Mouse (Mus musculus) liver, adult 2 months (tissue): Measurements from ENCODE around the gene Dapk2. TPM values are rescaled to one million over a fixed set of nuclear protein-coding genes. Genes with fewer than 3 reads are reported as not detected.

ENCODE experiments used
- DNase-seq: peaks from one replicate; pipeline ENCODE4 v3.0.0-alpha.2; 2011; ENCODE audit warnings: low read depth, low spot score; ENCODE audit errors: extremely low read depth
- H3K27ac ChIP-seq: fragments of 200-500 bp; replicated peaks from 2 replicates; pipeline ENCODE4 v1.5.1; 2012; ENCODE audit warnings: low read depth, mild to moderate bottlenecking, control low read depth, inconsistent platforms, low read length; ENCODE audit not compliant: insufficient read depth
- H3K27me3 ChIP-seq: fragments of 200-500 bp; 2 replicates; pipeline ENCODE4 v1.6.1; 2012; ENCODE audit warnings: mild to moderate bottlenecking, moderate library complexity, low read length, inconsistent platforms; ENCODE audit not compliant: control insufficient read depth, insufficient read depth
- H3K36me3 ChIP-seq: fragments of 200-500 bp; 2 replicates; pipeline ENCODE4 v1.6.1; 2012; ENCODE audit warnings: low read length, inconsistent platforms; ENCODE audit not compliant: control insufficient read depth, insufficient read depth
- H3K4me1 ChIP-seq: fragments of 200-500 bp; 2 replicates; pipeline ENCODE4 v1.6.1; 2011; ENCODE audit warnings: low read length; ENCODE audit not compliant: control insufficient read depth, insufficient read depth
- H3K4me3 ChIP-seq: fragments of 200-500 bp; 2 replicates; pipeline ENCODE4 v1.5.1; 2011; ENCODE audit warnings: low read depth, mild to moderate bottlenecking, control low read depth, low read length, moderate library complexity; ENCODE audit not compliant: insufficient read depth
- H3K79me2 ChIP-seq: fragments of 200-500 bp; 2 replicates; pipeline ENCODE4 v1.6.1; 2012; ENCODE audit warnings: inconsistent platforms, mild to moderate bottlenecking, low read length, moderate library complexity; ENCODE audit not compliant: control insufficient read depth, insufficient read depth
- H3K9ac ChIP-seq: fragments of 200-500 bp; 2 replicates; pipeline ENCODE4 v1.6.1; 2012; ENCODE audit warnings: low read depth, mild to moderate bottlenecking, control low read depth, inconsistent platforms, low read length
- CTCF ChIP-seq: fragments of 200-500 bp; IDR thresholded peaks from 2 replicates; pipeline ENCODE4 v1.5.1; 2011; ENCODE audit warnings: low read depth, low read length, control low read depth
- POLR2A ChIP-seq: fragments of 200-500 bp; IDR thresholded peaks from 2 replicates; pipeline ENCODE4 v1.6.1; 2011; ENCODE audit warnings: low read length, control low read depth; ENCODE audit not compliant: insufficient read depth; ENCODE audit errors: extremely low read depth
- WGBS: fragments of 180-500 bp; shearing (Covaris S2); methylation state at CpG from one replicate; pipeline ENCODE4 v1.1.7; 2018; 5-methylcytosine and 5-hydroxymethylcytosine counted together
- polyA plus RNA-seq: library from polyadenylated mRNA; depleted of rRNA; stranded (reverse); fragments of >200 nt; gene quantifications from 2 replicates; pipeline ENCODE4 v1.2.3, GENCODE M21; 2012; rRNA removed
- total RNA-seq: library from RNA; depleted of rRNA; stranded (reverse); fragments of >200 nt; gene quantifications from 2 replicates; pipeline ENCODE4 v1.2.3, GENCODE M21; 2014; rRNA removed

The Dapk2 gene
- 9.6 and 11.0 TPM in 2 replicates for total RNA-seq
- polyA plus RNA-seq = 4.3 and 6.2 TPM in 2 replicates

DNA sequence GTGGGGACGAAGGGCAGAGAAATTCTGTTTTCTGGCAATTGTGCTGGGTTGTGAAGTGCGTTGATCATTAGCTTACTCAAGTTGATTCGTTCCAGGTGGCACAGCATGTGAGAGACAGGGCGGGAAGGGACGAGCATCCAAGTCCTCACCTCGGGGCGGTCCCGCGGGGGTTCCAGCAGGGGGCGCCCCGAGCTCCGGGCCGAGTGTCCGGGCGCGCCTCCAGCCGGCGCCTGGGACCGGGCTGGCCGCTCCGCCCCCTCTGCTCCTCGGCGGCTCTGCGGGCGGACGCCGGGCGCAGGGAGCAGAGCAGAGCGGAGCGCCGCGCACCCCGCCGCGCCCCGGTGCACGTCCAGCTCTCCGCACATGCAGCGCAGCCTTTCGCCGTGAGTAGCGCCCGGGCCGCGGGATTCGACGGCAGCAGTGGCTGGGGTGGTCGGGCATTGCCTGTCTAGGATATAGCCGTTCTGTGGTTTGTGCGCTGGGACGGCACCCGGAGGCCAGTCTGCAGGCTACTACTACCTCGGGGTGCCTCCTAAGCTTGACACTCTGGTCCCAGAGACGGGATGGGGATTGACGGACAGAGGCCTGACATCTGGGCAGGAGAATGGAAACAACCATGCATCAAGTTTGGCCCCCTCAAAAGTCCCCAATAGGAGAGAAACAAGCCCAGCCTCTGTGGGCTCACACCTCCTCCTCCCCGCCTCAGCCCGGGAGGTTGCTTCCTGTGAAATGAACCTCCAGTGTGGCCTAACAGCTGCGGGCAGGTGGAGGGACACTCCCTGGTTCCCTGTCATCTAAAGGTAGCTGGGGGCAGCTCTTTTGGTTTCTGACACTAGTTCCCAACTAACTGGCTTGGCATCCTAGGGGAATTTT, at the start of gene Dapk2:
Gene Dapk2, plus strand, starts transcription at position 266 of the 873 bp plus-strand sequence.
- Histone ChIP-seq H3K79me2 (peaks cover 30% of the 10 kb centered on the region; the same call in 1 of the 2 replicates), H3K27me3 (no peaks in the 10 kb centered on the region), H3K4me3 (peak within 1 kb of the TSS; percentile 72), H3K36me3 (no peaks in the 10 kb centered on the region), H3K27ac (peak within 1 kb of the TSS; percentile 77), H3K4me1 (peaks cover 33% of the 10 kb centered on the region), H3K9ac (peak within 1 kb of the TSS; percentile 87)
- peak; percentile 97 for DNase-seq
- WGBS = under 1% methylated on average over 58 of the region's 58 CpGs
- TF ChIP-seq CTCF (peak; percentile 74), POLR2A (peak; percentile 26; the same call in 1 of the 2 replicates)

DNA sequence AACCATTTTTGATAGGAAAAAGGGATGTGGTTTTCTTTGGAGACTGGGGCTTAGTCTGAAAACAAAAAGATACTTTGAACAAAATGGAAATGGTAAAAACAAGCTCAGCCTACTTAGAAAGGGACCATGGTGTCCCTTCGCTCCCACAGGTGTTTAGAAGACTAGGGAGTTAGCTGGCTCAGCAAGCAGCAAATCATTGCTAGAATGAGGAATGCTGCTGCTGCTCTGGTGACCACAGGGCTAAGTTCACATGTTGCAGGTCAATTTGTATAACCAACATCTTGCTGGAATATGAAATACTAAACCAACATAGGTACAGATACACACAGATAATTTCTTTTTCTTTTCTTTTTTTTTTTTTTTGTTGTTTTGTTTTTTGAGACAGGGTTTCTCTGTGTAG, 48.4 kb upstream of the Dapk2 start:
- no peaks in the 10 kb centered on the region for H3K79me2 ChIP-seq
- H3K4me1 ChIP-seq = peaks cover 6% of the 10 kb centered on the region
- peaks cover 29% of the 10 kb centered on the region for H3K36me3 ChIP-seq
- H3K27ac ChIP-seq = no peak overlapping the region
- TF ChIP-seq POLR2A = no peak
- TF ChIP-seq CTCF = no peak
- no peak overlapping the region for H3K9ac ChIP-seq
- peak; percentile 32 for DNase-seq
- no peak overlapping the region for H3K4me3 ChIP-seq
- H3K27me3 ChIP-seq = no peaks in the 10 kb centered on the region
- WGBS = 97% methylated on average over 1 of the region's 1 CpGs

DNA sequence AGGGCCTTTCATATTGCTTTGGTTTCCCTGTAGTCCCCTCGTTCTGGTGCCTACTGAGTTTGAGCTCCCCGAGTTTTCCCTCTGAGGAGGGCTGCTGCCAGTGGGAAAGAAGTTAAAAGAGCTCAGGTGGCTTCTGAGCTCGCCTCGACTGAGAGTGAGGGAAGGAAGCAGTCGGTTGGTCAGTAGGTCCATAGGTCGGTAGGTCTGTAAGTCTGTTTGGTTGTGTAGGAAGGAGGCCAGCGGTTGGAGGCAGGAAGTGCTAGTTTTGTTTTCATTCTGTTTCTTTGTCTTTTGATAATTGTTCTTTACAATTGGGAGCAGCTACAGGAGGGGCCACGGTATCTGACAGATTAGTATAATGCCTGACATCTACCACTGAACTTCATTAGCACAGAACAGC, 47.9 kb upstream of the Dapk2 start:
- Histone ChIP-seq H3K36me3 (peaks cover 24% of the 10 kb centered on the region), H3K4me3 (no peak overlapping the region), H3K27me3 (no peaks in the 10 kb centered on the region), H3K4me1 (peaks cover 6% of the 10 kb centered on the region), H3K9ac (no peak overlapping the region), H3K79me2 (no peaks in the 10 kb centered on the region), H3K27ac (no peak overlapping the region)
- DNase-seq = peak; percentile 22
- TF ChIP-seq POLR2A (no peak), CTCF (no peak)
- 36% methylated on average over 8 of the region's 8 CpGs for WGBS

DNA sequence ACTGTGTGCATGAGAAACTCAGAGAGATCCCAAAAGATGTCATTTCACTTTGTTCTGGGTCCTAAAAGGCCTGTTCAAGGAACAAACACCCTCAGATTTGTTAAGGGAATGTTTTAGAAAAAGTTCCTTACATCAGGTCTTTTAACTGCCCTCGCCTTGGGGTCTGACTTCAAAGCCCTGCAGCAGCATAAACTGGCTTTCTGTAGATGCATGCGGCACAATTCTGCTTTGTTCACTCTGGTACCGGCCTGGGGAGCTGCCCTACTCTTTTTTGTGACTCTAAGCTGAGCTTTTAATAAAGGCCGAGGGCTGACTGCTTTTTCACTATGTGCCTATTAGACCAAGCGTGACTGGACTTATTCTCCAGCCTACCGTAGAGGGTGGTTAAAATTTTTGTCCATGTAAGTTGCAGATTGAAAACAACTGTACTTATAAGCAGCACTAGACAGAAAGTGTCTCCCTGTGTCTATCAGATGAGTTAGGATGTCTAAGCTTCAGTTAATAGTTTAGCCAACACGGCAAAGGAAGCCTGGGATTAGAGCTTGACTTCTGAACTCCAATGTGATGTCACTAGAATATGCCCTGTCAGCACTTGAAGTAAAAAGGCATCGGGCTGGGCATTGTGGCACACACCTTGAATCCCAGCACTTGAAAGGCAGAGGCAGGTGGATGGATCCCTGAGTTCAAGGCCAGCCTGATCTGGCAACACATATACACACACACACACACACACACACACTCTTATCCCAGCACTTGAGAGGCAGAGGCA, 47.2 kb upstream of the Dapk2 start:
- no peak overlapping the region for H3K4me3 ChIP-seq
- peaks cover 6% of the 10 kb centered on the region for H3K4me1 ChIP-seq
- peaks cover 22% of the 10 kb centered on the region for H3K36me3 ChIP-seq
- no peaks in the 10 kb centered on the region for H3K79me2 ChIP-seq
- WGBS = 79% methylated on average over 8 of the region's 8 CpGs
- TF ChIP-seq POLR2A (no peak), CTCF (no peak)
- no peak for DNase-seq
- H3K9ac ChIP-seq = no peak overlapping the region
- H3K27ac ChIP-seq = no peak overlapping the region
- no peaks in the 10 kb centered on the region for H3K27me3 ChIP-seq

DNA sequence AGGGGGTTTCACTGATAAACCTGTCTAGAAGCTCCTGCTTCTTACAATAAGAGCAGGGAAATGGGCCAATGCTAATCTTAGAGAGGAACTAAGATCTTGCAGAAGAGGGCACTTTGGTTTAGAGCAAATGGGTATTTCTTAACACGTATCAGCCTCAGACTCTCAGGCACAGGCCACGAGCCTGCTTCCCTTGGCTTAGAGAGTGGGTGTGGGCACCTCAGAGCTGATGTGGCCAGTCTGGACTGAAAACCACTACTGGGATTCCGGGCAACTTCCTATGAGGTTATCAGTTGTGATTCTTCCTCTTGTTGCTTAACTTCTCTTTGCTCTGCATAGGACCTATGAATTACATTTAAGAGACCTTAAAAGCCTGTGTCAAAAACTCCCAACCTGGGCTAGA, 43.7 kb upstream of the Dapk2 start:
- Histone ChIP-seq H3K9ac (no peak overlapping the region), H3K36me3 (peaks cover 2% of the 10 kb centered on the region; the same call in 1 of the 2 replicates), H3K4me3 (no peak overlapping the region), H3K4me1 (peaks cover 6% of the 10 kb centered on the region), H3K27me3 (no peaks in the 10 kb centered on the region), H3K27ac (no peak overlapping the region), H3K79me2 (peaks cover 5% of the 10 kb centered on the region; the same call in 1 of the 2 replicates)
- 70% methylated on average over 3 of the region's 3 CpGs for WGBS
- TF ChIP-seq POLR2A (no peak), CTCF (no peak)
- DNase-seq = no peak
